Mouse (Mus musculus) neural tube, embryonic 12.5 days (tissue): ENCODE data around the gene Gm20388. TPM values are rescaled to one million over a fixed set of nuclear protein-coding genes. Genes with fewer than 3 reads are reported as not detected.
A peak's percentile ranks its signal among the peaks of the same experiment; 100 is the strongest.

Experiments used
- ATAC-seq: fragments of 200-750 bp; cut with Nextera tagmentation; 2 replicates; pipeline ENCODE4 v1.8.0; 2017; ENCODE audit warnings: low read depth, mild to moderate bottlenecking, moderate TSS enrichment, moderate library complexity; ENCODE audit not compliant: low FRiP score
- H3K27ac ChIP-seq: fragments of 300-500 bp; sonication (generic); 2 replicates; pipeline ENCODE4 v1.5.1; 2016
- H3K27me3 ChIP-seq: fragments of 300-500 bp; sonication (generic); replicated peaks from 2 replicates; pipeline ENCODE4 v1.6.1; 2016; ENCODE audit warnings: mild to moderate bottlenecking
- H3K36me3 ChIP-seq: fragments of 300-500 bp; sonication (generic); 2 replicates; pipeline ENCODE4 v1.6.1; 2016; ENCODE audit warnings: mild to moderate bottlenecking
- H3K4me1 ChIP-seq: fragments of 300-500 bp; sonication (generic); 2 replicates; pipeline ENCODE4 v1.6.1; 2016
- H3K4me2 ChIP-seq: fragments of 300-500 bp; sonication (generic); replicated peaks from 2 replicates; pipeline ENCODE4 v1.6.1; 2016; ENCODE audit warnings: mild to moderate bottlenecking
- H3K4me3 ChIP-seq: fragments of 300-500 bp; sonication (generic); 2 replicates; pipeline ENCODE4 v1.5.1; 2016
- H3K9ac ChIP-seq: fragments of 300-500 bp; sonication (generic); 2 replicates; pipeline ENCODE4 v1.6.1; 2016; ENCODE audit warnings: mild to moderate bottlenecking
- H3K9me3 ChIP-seq: fragments of 300-500 bp; sonication (generic); 2 replicates; pipeline ENCODE4 v1.6.1; 2016; ENCODE audit warnings: mild to moderate bottlenecking
- WGBS: fragments of 180-500 bp; shearing (Covaris S2); methylation state at CpG from one replicate; pipeline ENCODE4 v1.1.7; 2016; 5-methylcytosine and 5-hydroxymethylcytosine counted together
- polyA plus RNA-seq: library from polyadenylated mRNA; unstranded; fragments of >200 nt; fragmentation: Nextera tagmentation; extraction: Ambion mirVana; gene quantifications from 2 replicates; pipeline ENCODE4 v1.2.1, GENCODE M21; 2016

Gm20388 gene
- polyA plus RNA-seq, 1 experiment from 2014 or later, result not detected

- Histone ChIP-seq H3K9ac (no peak overlapping the region), H3K4me2 (no peak overlapping the region), H3K27me3 (no peaks in the 10 kb centered on the region), H3K9me3 (no peaks in the 10 kb centered on the region), H3K36me3 (no peaks in the 10 kb centered on the region), H3K4me1 (peaks cover 12% of the 10 kb centered on the region), H3K4me3 (no peak overlapping the region), H3K27ac (no peak overlapping the region)
- 75% methylated on average over 12 of the region's 12 CpGs for WGBS
- ATAC-seq, result no peak
These were observed 2021.5 kb downstream of the Gm20388 start for GRCm38 (mm10) chr8:121932026-121932667.

GRCm38 (mm10) chr8:121932668-121933520 lies 2022.3 kb downstream of the Gm20388 start:
- Histone ChIP-seq H3K9ac (no peak overlapping the region), H3K4me1 (peaks cover 12% of the 10 kb centered on the region), H3K36me3 (no peaks in the 10 kb centered on the region), H3K4me3 (no peak overlapping the region), H3K9me3 (no peaks in the 10 kb centered on the region), H3K27me3 (no peaks in the 10 kb centered on the region), H3K4me2 (no peak overlapping the region), H3K27ac (no peak overlapping the region)
- no peak for ATAC-seq
- 87% methylated on average over 14 of the region's 14 CpGs for WGBS

DNA sequence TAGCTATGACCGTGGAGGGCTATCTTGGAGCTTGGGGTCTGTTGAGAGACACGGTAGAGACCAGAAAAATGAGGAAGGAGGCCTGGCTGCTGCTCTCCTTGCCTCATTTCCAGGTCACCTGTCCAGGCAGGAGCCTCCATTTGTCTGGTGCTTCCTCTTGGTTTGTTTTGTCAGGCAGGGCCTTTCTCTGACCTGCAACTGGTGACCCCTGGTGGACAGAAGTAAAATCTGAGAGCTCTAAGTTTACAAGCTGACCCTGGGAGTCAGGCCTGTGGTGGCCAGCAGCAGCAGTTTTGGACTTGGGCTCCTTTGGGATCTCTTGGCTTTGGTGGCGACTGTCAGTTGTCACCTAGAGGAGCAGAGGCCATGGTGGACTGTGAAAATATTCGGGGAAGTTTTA lies 2023.9 kb downstream of the Gm20388 start:
- H3K9ac ChIP-seq, result no peak overlapping the region
- H3K27me3 ChIP-seq, result no peaks in the 10 kb centered on the region
- H3K36me3 ChIP-seq, result no peaks in the 10 kb centered on the region
- no peak overlapping the region for H3K4me2 ChIP-seq
- peaks cover 12% of the 10 kb centered on the region for H3K4me1 ChIP-seq
- WGBS, result 40% methylated on average over 4 of the region's 4 CpGs
- no peak overlapping the region for H3K4me3 ChIP-seq
- no peak overlapping the region for H3K27ac ChIP-seq
- ATAC-seq, result no peak
- H3K9me3 ChIP-seq, result no peaks in the 10 kb centered on the region

DNA sequence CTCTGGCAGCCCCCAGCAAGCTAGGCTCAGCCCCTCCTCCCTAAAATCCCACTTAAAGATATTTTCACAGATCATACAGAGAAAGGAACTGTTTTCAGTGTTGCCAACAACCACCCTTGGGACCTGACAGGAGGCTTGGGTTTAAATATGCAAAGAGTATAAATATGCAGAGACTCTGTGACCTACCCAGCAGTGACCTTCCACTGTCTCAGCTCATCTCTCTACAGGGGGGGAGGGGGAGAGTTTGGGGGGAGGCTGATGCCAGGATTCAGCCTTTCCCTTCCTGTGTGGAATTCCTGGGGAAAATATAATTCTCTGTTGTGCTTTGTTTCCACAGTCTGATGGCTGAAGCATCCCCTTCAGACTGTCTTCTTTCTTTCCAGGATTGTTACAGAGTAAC lies 2024.3 kb downstream of the Gm20388 start:
- H3K9ac ChIP-seq, result no peak overlapping the region

DNA sequence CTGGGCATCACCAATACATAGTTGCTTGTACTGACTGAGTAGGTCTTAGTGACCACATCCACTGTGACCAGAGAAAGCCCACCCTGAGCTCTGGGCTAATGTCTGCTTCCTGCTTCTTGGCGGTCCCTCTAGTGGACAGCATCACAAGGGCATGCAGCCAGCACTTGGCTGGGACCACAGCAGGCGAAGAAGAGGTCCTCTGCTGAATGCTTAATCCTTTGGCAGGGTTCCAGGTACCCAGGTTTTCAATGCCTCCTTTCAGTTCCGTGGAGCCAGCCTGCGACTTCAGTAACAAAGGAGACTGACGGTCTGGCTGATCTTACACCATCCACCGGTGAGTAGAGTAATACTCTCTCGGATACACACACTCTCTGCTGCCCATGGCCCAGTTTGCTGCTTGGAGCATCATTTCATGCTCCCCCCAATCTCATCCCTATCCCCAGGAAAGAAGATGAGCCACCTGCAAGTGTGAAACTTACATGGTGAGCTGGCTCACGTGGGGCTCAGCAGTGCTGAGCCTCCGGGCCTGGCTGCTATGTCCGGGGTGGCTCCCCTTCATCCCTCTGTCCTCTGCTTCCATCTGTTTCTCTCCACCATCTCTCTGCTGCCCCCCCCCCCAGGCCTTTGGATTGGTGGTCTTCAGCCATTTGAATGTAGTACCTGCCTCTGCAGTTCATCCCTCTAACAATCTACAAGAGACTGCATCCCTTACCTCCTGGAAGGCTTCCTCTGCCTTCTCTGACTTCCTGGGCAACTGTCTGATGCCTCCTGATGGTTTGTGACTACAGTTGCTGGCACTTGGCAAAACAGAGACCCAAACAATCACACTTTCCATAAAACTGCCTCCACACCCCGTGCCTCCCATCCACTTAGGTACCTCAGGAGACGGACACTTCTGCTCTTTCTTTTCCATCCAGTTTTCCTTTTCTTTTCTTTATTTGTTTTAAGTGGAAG lies 2025.0 kb downstream of the Gm20388 start:
- Histone ChIP-seq H3K27ac (peak overlapping the region; percentile 47), H3K4me3 (no peak overlapping the region), H3K9me3 (no peaks in the 10 kb centered on the region), H3K36me3 (no peaks in the 10 kb centered on the region), H3K9ac (peak overlapping the region; percentile 23; the same call in 1 of the 2 replicates), H3K27me3 (no peaks in the 10 kb centered on the region), H3K4me2 (no peak overlapping the region), H3K4me1 (peaks cover 12% of the 10 kb centered on the region)
- 45% methylated on average over 12 of the region's 12 CpGs for WGBS
- peak; percentile 87 for ATAC-seq

More for the DNA sequence above, 2024.3 kb downstream of the Gm20388 start:
- Histone ChIP-seq H3K27ac (no peak overlapping the region), H3K4me2 (no peak overlapping the region), H3K27me3 (no peaks in the 10 kb centered on the region), H3K9me3 (no peaks in the 10 kb centered on the region), H3K36me3 (no peaks in the 10 kb centered on the region), H3K4me3 (no peak overlapping the region), H3K4me1 (peaks cover 12% of the 10 kb centered on the region)
- ATAC-seq, result no peak; the same call in 1 of the 2 replicates

DNA sequence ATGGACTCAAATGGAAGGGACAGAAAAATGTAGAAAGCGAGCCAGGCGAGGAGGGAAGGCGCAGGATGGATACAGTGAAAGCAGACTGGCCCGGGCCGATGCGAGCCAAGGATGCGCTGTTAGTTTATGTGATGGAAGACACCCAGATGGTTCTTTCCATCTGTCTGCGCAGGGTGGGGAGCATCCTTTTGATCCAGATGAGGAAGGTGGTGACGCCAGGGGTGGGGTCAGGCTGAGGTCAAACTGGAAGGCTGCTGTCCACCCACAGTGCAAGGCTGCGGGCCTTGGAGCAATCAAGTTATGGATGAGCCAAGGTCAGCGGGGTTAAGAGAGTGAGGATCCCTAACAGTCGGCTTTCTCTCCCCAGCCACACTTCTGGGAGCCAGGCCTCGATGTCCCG lies 2025.8 kb downstream of the Gm20388 start:
- Histone ChIP-seq H3K9me3 (no peaks in the 10 kb centered on the region), H3K4me3 (no peak overlapping the region), H3K36me3 (no peaks in the 10 kb centered on the region), H3K4me2 (no peak overlapping the region), H3K4me1 (peaks cover 12% of the 10 kb centered on the region), H3K27me3 (no peaks in the 10 kb centered on the region), H3K9ac (no peak overlapping the region), H3K27ac (no peak overlapping the region)
- WGBS, result 67% methylated on average over 14 of the region's 14 CpGs
- ATAC-seq, result no peak

DNA sequence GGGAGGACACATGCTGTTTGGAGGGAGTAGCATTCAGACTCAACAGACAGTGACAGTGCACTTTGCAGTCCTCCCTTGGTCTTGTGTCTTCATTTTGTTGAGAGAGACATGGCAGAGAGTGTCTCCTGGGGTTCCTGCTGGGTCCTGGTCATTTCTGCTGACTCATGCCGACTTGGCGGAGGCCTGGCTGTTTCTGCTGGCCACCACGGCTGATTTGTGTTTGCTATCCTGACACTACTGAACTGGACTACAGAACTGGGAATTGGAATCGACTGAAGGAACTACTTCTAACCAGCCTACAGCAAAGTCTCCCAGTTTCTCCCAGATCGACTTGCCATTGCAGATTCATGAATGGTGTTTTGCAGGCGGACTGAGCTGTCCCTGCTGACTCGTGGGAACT lies 2028.1 kb downstream of the Gm20388 start:
- H3K9ac ChIP-seq, result no peak overlapping the region
- no peak overlapping the region for H3K4me3 ChIP-seq
- no peaks in the 10 kb centered on the region for H3K9me3 ChIP-seq
- H3K36me3 ChIP-seq, result no peaks in the 10 kb centered on the region
- ATAC-seq, result no peak
- H3K27me3 ChIP-seq, result no peaks in the 10 kb centered on the region
- peaks cover 12% of the 10 kb centered on the region for H3K4me1 ChIP-seq
- no peak overlapping the region for H3K27ac ChIP-seq
- whole genome bisulfite sequencing, result 86% methylated on average over 7 of the region's 7 CpGs
- H3K4me2 ChIP-seq, result no peak overlapping the region

DNA sequence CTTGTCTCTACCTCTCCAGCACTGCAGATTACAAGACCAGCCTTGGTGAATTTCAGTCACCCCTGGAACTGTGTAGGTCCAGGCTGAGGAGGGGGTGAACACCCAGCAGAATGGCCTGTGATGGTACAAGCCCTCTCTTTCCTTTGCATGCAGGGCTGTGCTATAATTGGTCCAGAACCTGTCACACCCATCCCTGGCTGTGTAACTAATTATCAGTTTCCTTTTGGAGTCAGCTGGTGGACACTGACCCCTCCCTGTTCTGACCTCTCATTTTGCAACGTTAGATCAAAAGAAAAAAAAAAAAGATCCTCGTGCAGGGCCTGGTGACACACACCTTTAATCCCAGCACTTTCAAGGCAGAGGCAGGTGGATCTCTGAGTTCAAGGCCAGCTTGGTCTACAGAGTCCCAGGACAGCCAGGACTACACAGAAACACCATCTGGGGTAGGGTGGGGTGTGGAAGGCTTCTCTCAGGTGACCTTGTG lies 2032.5 kb downstream of the Gm20388 start:
- H3K9ac ChIP-seq, result no peak overlapping the region
- no peak overlapping the region for H3K4me3 ChIP-seq
- H3K4me1 ChIP-seq, result peaks cover 12% of the 10 kb centered on the region
- H3K27ac ChIP-seq, result no peak overlapping the region
- H3K9me3 ChIP-seq, result no peaks in the 10 kb centered on the region
- 49% methylated on average over 2 of the region's 2 CpGs for WGBS
- H3K36me3 ChIP-seq, result no peaks in the 10 kb centered on the region
- H3K4me2 ChIP-seq, result no peak overlapping the region
- no peak for ATAC-seq
- H3K27me3 ChIP-seq, result no peaks in the 10 kb centered on the region

DNA sequence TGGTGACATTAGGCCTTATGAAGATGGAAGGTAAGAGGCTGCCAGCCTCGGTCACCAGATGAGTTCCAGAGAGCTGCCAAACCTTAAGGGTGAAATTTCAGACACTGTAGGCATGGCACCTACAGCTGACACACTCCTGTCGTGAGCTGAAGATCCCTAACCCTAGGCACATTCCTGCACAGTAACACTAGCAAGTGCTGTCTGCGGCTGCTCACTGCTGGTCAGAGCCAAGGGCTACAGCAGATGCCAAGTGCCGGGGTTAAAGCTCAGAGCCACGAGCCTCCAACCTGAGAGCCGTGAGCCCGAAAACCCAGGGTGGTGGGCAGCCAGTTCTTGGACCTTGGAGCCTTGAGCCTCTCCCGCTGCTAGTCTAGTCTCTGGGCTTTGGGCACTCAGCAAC lies 2033.1 kb downstream of the Gm20388 start:
- no peak overlapping the region for H3K9ac ChIP-seq
- H3K4me1 ChIP-seq, result peaks cover 17% of the 10 kb centered on the region
- no peak for ATAC-seq
- WGBS, result 79% methylated on average over 8 of the region's 8 CpGs
- no peaks in the 10 kb centered on the region for H3K27me3 ChIP-seq
- H3K27ac ChIP-seq, result no peak overlapping the region
- H3K9me3 ChIP-seq, result no peaks in the 10 kb centered on the region
- H3K4me2 ChIP-seq, result no peak overlapping the region
- no peaks in the 10 kb centered on the region for H3K36me3 ChIP-seq
- no peak overlapping the region for H3K4me3 ChIP-seq

- Histone ChIP-seq H3K9me3 (no peaks in the 10 kb centered on the region), H3K27ac (no peak within 1 kb of the TSS), H3K36me3 (no peaks in the 10 kb centered on the region), H3K9ac (no peak within 1 kb of the TSS), H3K4me1 (peaks cover 19% of the 10 kb centered on the region), H3K27me3 (no peaks in the 10 kb centered on the region), H3K4me3 (no peak within 1 kb of the TSS), H3K4me2 (no peak within 1 kb of the TSS)
- ATAC-seq, result no peak
These were observed 2034.2 kb downstream of the Gm20388 start, which contains the start of gene Car5a for GRCm38 (mm10) chr8:121944831-121945230. TSS of gene Car5a (minus strand) at chr8:121944904.

DNA sequence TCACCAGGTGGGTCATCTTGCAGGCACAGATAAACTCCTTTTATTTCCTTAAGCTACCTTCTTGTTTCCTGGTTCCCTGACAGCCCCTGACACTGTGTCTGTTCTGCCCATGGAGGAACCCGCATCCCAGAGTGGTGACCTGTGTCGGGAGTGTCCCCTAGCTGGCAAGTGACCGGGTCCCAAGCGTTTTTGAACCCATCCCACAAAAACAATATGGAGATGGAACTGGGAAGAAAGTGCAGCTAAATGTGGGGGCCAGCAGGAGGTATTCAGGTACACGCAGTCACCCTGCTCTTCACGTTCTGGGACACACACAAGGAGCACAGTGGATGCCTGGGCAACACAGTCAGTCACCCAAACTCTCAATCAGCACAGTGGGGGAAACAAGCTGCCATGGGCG lies 2035.7 kb downstream of the Gm20388 start:
- no peak for ATAC-seq
- H3K4me2 ChIP-seq, result no peak overlapping the region
- no peaks in the 10 kb centered on the region for H3K36me3 ChIP-seq
- 82% methylated on average over 7 of the region's 7 CpGs for WGBS
- no peak overlapping the region for H3K27ac ChIP-seq
- H3K27me3 ChIP-seq, result no peaks in the 10 kb centered on the region
- no peaks in the 10 kb centered on the region for H3K9me3 ChIP-seq
- H3K9ac ChIP-seq, result no peak overlapping the region
- H3K4me3 ChIP-seq, result no peak overlapping the region
- peaks cover 20% of the 10 kb centered on the region for H3K4me1 ChIP-seq
